ENCODE assay signal across 17 mouse cellular contexts in the genomic region with DNA sequence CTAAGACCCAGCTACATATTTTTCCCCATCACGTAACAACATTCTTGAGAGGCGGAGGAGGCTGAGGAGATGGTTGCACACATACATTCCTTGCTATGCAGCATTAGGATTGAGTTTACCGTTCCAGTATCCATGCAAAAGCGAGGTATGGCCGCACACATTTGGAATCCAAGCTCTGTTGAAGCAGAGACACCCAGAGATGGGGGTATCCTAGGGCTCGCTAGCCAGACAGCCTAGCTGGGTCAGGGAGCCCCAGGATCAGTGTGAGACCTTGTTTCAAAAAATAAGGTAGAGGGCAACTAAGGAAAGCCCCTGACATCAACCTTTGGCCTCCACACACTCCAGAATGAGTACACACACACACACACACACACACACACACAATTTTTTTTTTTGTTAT.
A peak's percentile ranks its signal among the peaks of the same experiment; 100 is the strongest.
DNase-seq lines count a peak whose midpoint lies in the region; ATAC-seq and TF ChIP-seq lines count a peak whose summit lies in the region.
"Had no signal": no experiment of that assay in that cellular context is flagged by ENCODE, and none has a peak within 500 bp of the region (broad histone marks: within the 10 kb centered on the region; RNA-seq: fewer than 3 reads in every experiment).

No protein-coding gene starts in this region.

- ATAC-seq in intestine, embryonic 14.5 days (replicated peaks; ENCODE audit: low FRiP score, low TSS enrichment, low read depth) = no peak
- ATAC-seq in intestine, postnatal 0 days = no peak
- ATAC-seq in lung, embryonic 14.5 days (ENCODE audit: insufficient read depth) = no peak
- no peak for ATAC-seq in liver, embryonic 13.5 days (ENCODE audit: low read depth)
- ATAC-seq: midbrain, embryonic 15.5 days had no signal

- H3K9me3 ChIP-seq in intestine, embryonic 14.5 days (ENCODE audit: control insufficient read depth, low read length) = no peaks in the 10 kb centered on the region
- no peaks in the 10 kb centered on the region for H3K9me3 ChIP-seq in intestine, postnatal 0 days (ENCODE audit: control insufficient read depth)
- no peaks in the 10 kb centered on the region for H3K9me3 ChIP-seq in lung, embryonic 14.5 days (ENCODE audit: low read depth, low read length)
- H3K9me3 ChIP-seq in liver, embryonic 13.5 days (replicated peaks) = no peaks in the 10 kb centered on the region
- H3K9me3 ChIP-seq: embryonic facial prominence, embryonic 12.5 days; hindbrain, embryonic 15.5 days; midbrain, embryonic 15.5 days; neural tube, embryonic 12.5 days had no signal

- no peak overlapping the region for H3K9ac ChIP-seq in intestine, embryonic 14.5 days (ENCODE audit: low read length)
- H3K9ac ChIP-seq in intestine, postnatal 0 days (ENCODE audit: low read depth, low read length) = no peak overlapping the region
- no peak overlapping the region for H3K9ac ChIP-seq in lung, embryonic 14.5 days
- no peak overlapping the region for H3K9ac ChIP-seq in liver, embryonic 13.5 days
- H3K9ac ChIP-seq: embryonic facial prominence, embryonic 12.5 days; hindbrain, embryonic 15.5 days; midbrain, embryonic 15.5 days; neural tube, embryonic 12.5 days had no signal

- intact Hi-C loops in gastrocnemius, adult 2 months (cut with DNase I) = loop anchor here (5.0 kb wide), 1 partner anchor 234 kb away; no protein-coding TSS in a partner anchor

- H3K4me3 ChIP-seq in gastrocnemius, adult 2 months = no peak overlapping the region
- no peak overlapping the region for H3K4me3 ChIP-seq in intestine, embryonic 14.5 days (ENCODE audit: low read depth, low read length)
- H3K4me3 ChIP-seq in intestine, postnatal 0 days (ENCODE audit: low read depth, low read length) = no peak overlapping the region
- H3K4me3 ChIP-seq in lung, embryonic 14.5 days (ENCODE audit: low read depth, low read length) = no peak overlapping the region
- H3K4me3 ChIP-seq in liver, embryonic 13.5 days (replicated peaks) = no peak overlapping the region
- H3K4me3 ChIP-seq: embryonic facial prominence, embryonic 12.5 days; hindbrain, embryonic 15.5 days; midbrain, embryonic 15.5 days; neural tube, embryonic 12.5 days had no signal

- H3K4me1 ChIP-seq in intestine, embryonic 14.5 days (replicated peaks; ENCODE audit: control insufficient read depth, insufficient read depth, low read length) = peaks cover 34% of the 10 kb centered on the region
- H3K4me1 ChIP-seq in intestine, postnatal 0 days (replicated peaks; ENCODE audit: control insufficient read depth, insufficient read depth, low read length) = 0 out of 2 replicates have a peak, but pooled peaks cover 4% of the 10 kb centered on the region
- peaks cover 29% of the 10 kb centered on the region for H3K4me1 ChIP-seq in lung, embryonic 14.5 days (ENCODE audit: insufficient read depth)
- H3K4me1 ChIP-seq in liver, embryonic 13.5 days (replicated peaks) = peaks cover 60% of the 10 kb centered on the region

- no peak overlapping the region for H3K4me2 ChIP-seq in intestine, embryonic 14.5 days (ENCODE audit: low read length)
- H3K4me2 ChIP-seq in intestine, postnatal 0 days (replicated peaks; ENCODE audit: low read depth) = no peak overlapping the region
- no peak overlapping the region for H3K4me2 ChIP-seq in lung, embryonic 14.5 days
- H3K4me2 ChIP-seq in liver, embryonic 13.5 days = no peak overlapping the region
- H3K4me2 ChIP-seq: embryonic facial prominence, embryonic 12.5 days; hindbrain, embryonic 15.5 days; midbrain, embryonic 15.5 days; neural tube, embryonic 12.5 days had no signal

- TF ChIP-seq CTCF in gastrocnemius, adult 2 months (IDR thresholded peaks at IDR 0.05) = no peak
- no peak for TF ChIP-seq CTCF in intestine, postnatal 0 days (IDR thresholded peaks at IDR 0.05; ENCODE audit: low read depth)
- TF ChIP-seq CTCF in lung, embryonic 14.5 days (IDR thresholded peaks at IDR 0.05; ENCODE audit: low read depth) = no peak

- no peaks in the 10 kb centered on the region for H3K36me3 ChIP-seq in intestine, embryonic 14.5 days (ENCODE audit: control insufficient read depth, insufficient read depth, low read length)
- no peaks in the 10 kb centered on the region for H3K36me3 ChIP-seq in intestine, postnatal 0 days (ENCODE audit: control insufficient read depth, insufficient read depth)
- H3K36me3 ChIP-seq in lung, embryonic 14.5 days (ENCODE audit: insufficient read depth) = no peaks in the 10 kb centered on the region
- H3K36me3 ChIP-seq in liver, embryonic 13.5 days = no peaks in the 10 kb centered on the region
- H3K36me3 ChIP-seq: embryonic facial prominence, embryonic 12.5 days; hindbrain, embryonic 15.5 days; midbrain, embryonic 15.5 days; neural tube, embryonic 12.5 days had no signal

- H3K27me3 ChIP-seq in intestine, embryonic 14.5 days (replicated peaks; ENCODE audit: control insufficient read depth, insufficient read depth, low read length) = no peaks in the 10 kb centered on the region
- no peaks in the 10 kb centered on the region for H3K27me3 ChIP-seq in intestine, postnatal 0 days (replicated peaks; ENCODE audit: control insufficient read depth, insufficient read depth, low read length)
- H3K27me3 ChIP-seq in lung, embryonic 14.5 days (ENCODE audit: insufficient read depth, low read length) = no peaks in the 10 kb centered on the region
- H3K27me3 ChIP-seq in liver, embryonic 13.5 days = no peaks in the 10 kb centered on the region
- H3K27me3 ChIP-seq: embryonic facial prominence, embryonic 12.5 days; hindbrain, embryonic 15.5 days; midbrain, embryonic 15.5 days; neural tube, embryonic 12.5 days had no signal

- no peak for DNase-seq in gastrocnemius, adult 2 months
- no peak for DNase-seq in gastrocnemius, postnatal 25 days
- DNase-seq in intestine, embryonic 14.5 days (ENCODE audit: low spot score) = no peak
- no peak for DNase-seq in lung, embryonic 14.5 days
- DNase-seq in lung, adult 18-20 months = no peak
- DNase-seq in liver, embryonic 13.5 days = no peak
- no peak for DNase-seq in cerebellum, adult 9-11 months
- DNase-seq: cerebellum, postnatal 36 days; layer of hippocampus, postnatal 36 days; lung, adult 2 months; right cerebral cortex, postnatal 14 days; thymus, adult 18-20 months had no signal

- peak overlapping the region; percentile 82 for H3K27ac ChIP-seq in gastrocnemius, adult 2 months
- peak overlapping the region; percentile 55; the same call in 1 of the 2 replicates for H3K27ac ChIP-seq in intestine, embryonic 14.5 days (ENCODE audit: low read depth)
- H3K27ac ChIP-seq in intestine, postnatal 0 days (ENCODE audit: low read depth, low read length) = no peak overlapping the region
- peak overlapping the region; percentile 56; the same call in 1 of the 2 replicates for H3K27ac ChIP-seq in lung, embryonic 14.5 days (ENCODE audit: low read depth)
- H3K27ac ChIP-seq in liver, embryonic 13.5 days = peak overlapping the region; percentile 93
- H3K27ac ChIP-seq: hindbrain, embryonic 15.5 days; midbrain, embryonic 15.5 days; neural tube, embryonic 12.5 days had no signal

- WGBS in intestine, embryonic 14.5 days = 87% methylated on average over 6 of the region's 6 CpGs
- 95% methylated on average over 6 of the region's 6 CpGs for WGBS in intestine, postnatal 0 days
- 87% methylated on average over 6 of the region's 6 CpGs for WGBS in lung, embryonic 14.5 days
- 90% methylated on average over 6 of the region's 6 CpGs for WGBS in liver, embryonic 13.5 days (ENCODE audit: insufficient replicate concordance)
